Mouse (Mus musculus) stomach, embryonic 16.5 days (tissue): ENCODE results near the gene Nexn. TPM values are rescaled to one million over a fixed set of nuclear protein-coding genes. Genes with fewer than 3 reads are reported as not detected.

ENCODE experiments used
- ATAC-seq: fragments of 200-750 bp; cut with Nextera tagmentation; 2 replicates; pipeline ENCODE4 v1.8.0; 2017; ENCODE audit warnings: moderate number of reproducible peaks, moderate TSS enrichment; ENCODE audit not compliant: insufficient read depth, low FRiP score
- H3K27ac ChIP-seq: fragments of 300-500 bp; sonication (generic); 2 replicates; pipeline ENCODE4 v1.5.1; 2014; ENCODE audit warnings: low read length
- H3K27me3 ChIP-seq: fragments of 300-500 bp; sonication (generic); 2 replicates; pipeline ENCODE4 v1.6.1; 2014; ENCODE audit warnings: low read length, control low read depth, mixed read lengths; ENCODE audit not compliant: control insufficient read depth, insufficient read depth
- H3K36me3 ChIP-seq: fragments of 300-500 bp; sonication (generic); 2 replicates; pipeline ENCODE4 v1.6.1; 2014; ENCODE audit warnings: low read length; ENCODE audit not compliant: control insufficient read depth, insufficient read depth
- H3K4me1 ChIP-seq: fragments of 300-500 bp; sonication (generic); 2 replicates; pipeline ENCODE4 v1.6.1; 2014; ENCODE audit warnings: low read length, control low read depth, mixed read lengths; ENCODE audit not compliant: control insufficient read depth, insufficient read depth
- H3K4me2 ChIP-seq: fragments of 300-500 bp; sonication (generic); 2 replicates; pipeline ENCODE4 v1.6.1; 2014; ENCODE audit warnings: low read depth, low read length, mixed read lengths
- H3K4me3 ChIP-seq: fragments of 300-500 bp; sonication (generic); replicated peaks from 2 replicates; pipeline ENCODE4 v1.5.1; 2014; ENCODE audit warnings: mild to moderate bottlenecking, low read length
- H3K9ac ChIP-seq: fragments of 300-500 bp; sonication (generic); 2 replicates; pipeline ENCODE4 v1.6.1; 2014; ENCODE audit warnings: low read length
- H3K9me3 ChIP-seq: fragments of 300-500 bp; sonication (generic); replicated peaks from 2 replicates; pipeline ENCODE4 v1.6.1; 2016; ENCODE audit warnings: low read length, control low read depth; ENCODE audit not compliant: control insufficient read depth
- WGBS: fragments of 180-500 bp; shearing (Covaris S2); extraction: QIAGEN DNeasy Blood & Tissue Kit; methylation state at CpG from one replicate; pipeline ENCODE4 v1.1.7; 2014; 5-methylcytosine and 5-hydroxymethylcytosine counted together
- polyA plus RNA-seq: library from polyadenylated mRNA; unstranded; fragments of >200 nt; fragmentation: Nextera tagmentation; extraction: Ambion mirVana; gene quantifications from 2 replicates; pipeline ENCODE4 v1.2.1, GENCODE M21; 2015

Gene Nexn
- polyA plus RNA-seq, 1 experiment from 2014 or later, result 44.9 TPM

DNA sequence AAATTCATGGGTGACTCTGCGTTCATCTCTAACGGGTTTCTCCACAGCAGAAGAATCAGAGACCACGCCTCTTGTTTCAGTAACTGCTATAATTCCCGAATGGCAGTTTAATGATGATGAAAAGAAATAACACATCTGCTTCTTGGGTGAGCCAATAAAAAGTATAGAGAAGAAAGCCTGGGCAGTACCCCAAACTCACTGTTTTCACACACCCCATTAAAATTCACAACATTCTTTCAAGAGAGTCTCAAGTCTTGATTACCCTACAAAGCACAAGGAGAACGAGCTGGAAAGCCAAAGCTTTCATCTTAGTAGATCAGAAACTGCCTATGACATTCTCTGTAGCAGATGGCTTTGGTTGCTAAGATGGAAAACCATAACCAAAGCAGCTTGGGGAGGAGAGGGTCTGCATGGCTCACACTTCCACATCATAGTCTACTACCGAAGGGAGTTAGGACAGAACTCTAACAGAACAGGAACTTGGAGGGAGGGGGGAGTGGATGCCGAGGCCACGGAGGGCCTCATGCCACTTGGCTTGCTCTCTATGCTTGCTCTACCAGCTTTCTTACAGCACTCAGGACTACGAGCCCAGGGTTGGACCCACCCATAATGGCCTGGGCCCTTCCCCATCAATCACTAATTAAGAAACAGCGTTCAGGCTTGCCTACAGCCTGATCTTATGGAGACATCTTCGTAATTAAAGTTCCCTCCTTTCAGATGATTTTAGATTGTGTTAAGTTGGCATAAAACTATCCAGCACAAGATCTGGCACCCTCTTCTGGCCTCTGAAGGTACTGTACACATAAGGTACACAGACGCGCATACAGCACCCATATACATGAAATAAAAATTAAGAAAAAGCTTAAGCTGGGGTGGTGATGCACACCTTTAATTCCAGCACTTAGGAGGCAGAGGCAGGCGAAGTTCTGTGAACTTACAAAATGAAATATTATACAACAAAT, 34.5 kb upstream of the Nexn start:
- H3K9ac ChIP-seq, result no peak overlapping the region
- no peak for ATAC-seq
- H3K27ac ChIP-seq, result no peak overlapping the region; the same call in 1 of the 2 replicates
- H3K9me3 ChIP-seq, result no peaks in the 10 kb centered on the region
- 81% methylated on average over 14 of the region's 14 CpGs for WGBS
- H3K36me3 ChIP-seq, result no peaks in the 10 kb centered on the region; the same call in none of the 2 replicates
- peaks cover 12% of the 10 kb centered on the region for H3K4me1 ChIP-seq
- no peak overlapping the region for H3K4me3 ChIP-seq
- no peaks in the 10 kb centered on the region for H3K27me3 ChIP-seq
- H3K4me2 ChIP-seq, result no peak overlapping the region

DNA sequence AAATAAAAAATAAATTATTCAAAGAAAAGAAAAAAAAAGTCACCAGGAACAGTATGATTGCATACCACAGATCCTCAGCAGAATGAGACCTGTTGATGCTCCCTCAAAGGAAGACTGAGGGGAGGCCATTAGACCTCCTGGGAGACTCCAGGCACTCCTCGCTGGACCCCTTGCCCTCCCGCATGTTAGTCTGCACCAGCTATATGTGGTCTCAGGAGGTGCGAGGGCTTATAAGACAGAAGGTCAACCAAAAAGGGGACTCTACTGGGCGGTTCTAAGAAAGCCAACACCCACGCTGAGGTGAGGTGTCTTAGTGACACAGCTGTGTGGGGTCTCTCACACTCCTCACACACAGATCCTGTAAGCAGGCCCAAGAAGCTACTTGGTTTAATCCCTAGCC, 29.7 kb upstream of the Nexn start:
- 88% methylated on average over 5 of the region's 5 CpGs for WGBS
- no peak overlapping the region for H3K4me2 ChIP-seq
- no peak overlapping the region for H3K27ac ChIP-seq
- H3K4me1 ChIP-seq, result peaks cover 4% of the 10 kb centered on the region; the same call in 1 of the 2 replicates
- no peak overlapping the region for H3K9ac ChIP-seq
- ATAC-seq, result no peak
- H3K4me3 ChIP-seq, result no peak overlapping the region
- no peaks in the 10 kb centered on the region; the same call in none of the 2 replicates for H3K36me3 ChIP-seq
- H3K27me3 ChIP-seq, result no peaks in the 10 kb centered on the region
- no peaks in the 10 kb centered on the region for H3K9me3 ChIP-seq

DNA sequence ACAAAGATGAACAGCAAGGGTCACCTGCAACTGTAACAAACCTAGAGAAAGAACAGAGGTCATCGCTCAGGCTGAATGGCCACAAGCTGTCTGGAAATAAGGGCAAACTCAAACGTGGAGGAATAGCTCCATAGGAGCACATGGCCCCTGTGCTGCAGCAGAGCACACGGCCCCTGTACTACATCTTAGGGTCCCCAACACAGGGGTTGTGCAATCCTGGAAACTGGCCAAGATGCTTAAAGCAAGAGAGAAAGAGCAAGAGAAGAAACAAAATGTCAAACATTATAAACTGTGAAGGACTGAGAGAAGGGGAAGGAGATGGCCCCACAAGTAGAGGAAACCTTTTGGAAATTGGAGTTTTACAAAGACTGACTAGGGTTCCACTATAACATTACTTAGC, 28.2 kb upstream of the Nexn start:
- Histone ChIP-seq H3K4me3 (no peak overlapping the region), H3K4me2 (no peak overlapping the region), H3K27me3 (no peaks in the 10 kb centered on the region), H3K9me3 (no peaks in the 10 kb centered on the region), H3K27ac (no peak overlapping the region), H3K9ac (no peak overlapping the region), H3K36me3 (no peaks in the 10 kb centered on the region; the same call in none of the 2 replicates), H3K4me1 (peaks cover 4% of the 10 kb centered on the region; the same call in 1 of the 2 replicates)
- no peak for ATAC-seq
- WGBS, result 56% methylated on average over 3 of the region's 3 CpGs

DNA sequence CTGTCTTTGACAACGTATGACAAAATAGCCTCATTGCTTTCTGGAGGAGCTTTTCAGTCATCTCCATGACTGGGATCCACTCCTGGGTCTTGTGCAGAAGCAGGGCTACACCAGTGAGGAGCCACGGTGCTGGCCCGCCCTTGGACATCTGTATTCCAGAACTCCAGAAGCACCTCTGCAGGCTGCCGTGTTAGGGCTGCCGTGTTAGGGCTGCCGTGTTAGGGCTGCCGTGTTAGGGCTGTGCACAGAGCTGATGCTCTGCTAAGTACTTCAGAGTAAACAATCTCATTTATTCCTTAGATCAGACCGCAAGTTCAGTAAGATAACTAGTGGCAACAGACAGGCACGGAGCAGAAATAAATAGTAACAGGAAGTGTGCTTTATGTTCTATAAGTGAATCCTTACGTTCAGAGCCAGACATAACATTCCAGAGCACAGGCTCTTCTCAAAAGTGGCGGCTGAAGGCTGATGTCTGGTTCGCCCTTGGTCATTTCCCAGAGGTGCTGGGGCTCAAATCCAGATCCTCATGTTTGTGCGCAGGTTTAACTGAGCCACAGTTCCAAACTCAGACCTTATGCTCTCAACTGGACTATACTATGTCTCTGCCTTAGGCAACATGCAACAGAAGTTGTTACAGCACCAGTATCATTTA, 27.5 kb upstream of the Nexn start:
- H3K4me2 ChIP-seq, result no peak overlapping the region
- H3K27me3 ChIP-seq, result no peaks in the 10 kb centered on the region
- H3K9me3 ChIP-seq, result no peaks in the 10 kb centered on the region
- no peak for ATAC-seq
- 56% methylated on average over 13 of the region's 13 CpGs for WGBS
- H3K4me3 ChIP-seq, result no peak overlapping the region
- no peak overlapping the region for H3K9ac ChIP-seq
- no peak overlapping the region for H3K27ac ChIP-seq
- H3K4me1 ChIP-seq, result peaks cover 4% of the 10 kb centered on the region; the same call in 1 of the 2 replicates
- H3K36me3 ChIP-seq, result no peaks in the 10 kb centered on the region; the same call in none of the 2 replicates

DNA sequence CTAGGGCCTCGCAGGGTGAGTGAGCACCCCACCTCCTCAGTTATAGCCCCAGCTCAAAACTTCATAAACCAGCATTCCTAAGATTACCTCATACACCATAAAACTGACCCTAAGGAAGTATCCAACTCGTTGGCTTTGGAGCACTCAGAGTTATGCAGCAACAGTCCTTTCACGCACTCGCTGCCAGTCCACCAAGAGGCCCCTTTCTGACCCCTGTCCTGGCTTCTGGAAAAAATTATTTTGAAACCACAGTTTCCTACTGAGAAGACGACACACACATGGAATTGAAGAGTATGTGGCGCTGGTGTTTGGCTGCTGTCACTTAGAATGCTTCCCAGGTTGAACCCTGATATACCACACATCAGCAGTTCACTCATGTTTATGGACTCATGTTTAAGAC, 25.7 kb upstream of the Nexn start:
- no peak overlapping the region for H3K4me2 ChIP-seq
- H3K27ac ChIP-seq, result no peak overlapping the region
- no peak for ATAC-seq
- H3K36me3 ChIP-seq, result no peaks in the 10 kb centered on the region; the same call in none of the 2 replicates
- H3K4me1 ChIP-seq, result peaks cover 4% of the 10 kb centered on the region; the same call in 1 of the 2 replicates
- no peaks in the 10 kb centered on the region for H3K27me3 ChIP-seq
- H3K9ac ChIP-seq, result no peak overlapping the region
- H3K9me3 ChIP-seq, result no peaks in the 10 kb centered on the region
- H3K4me3 ChIP-seq, result no peak overlapping the region
- WGBS, result 80% methylated on average over 6 of the region's 6 CpGs

DNA sequence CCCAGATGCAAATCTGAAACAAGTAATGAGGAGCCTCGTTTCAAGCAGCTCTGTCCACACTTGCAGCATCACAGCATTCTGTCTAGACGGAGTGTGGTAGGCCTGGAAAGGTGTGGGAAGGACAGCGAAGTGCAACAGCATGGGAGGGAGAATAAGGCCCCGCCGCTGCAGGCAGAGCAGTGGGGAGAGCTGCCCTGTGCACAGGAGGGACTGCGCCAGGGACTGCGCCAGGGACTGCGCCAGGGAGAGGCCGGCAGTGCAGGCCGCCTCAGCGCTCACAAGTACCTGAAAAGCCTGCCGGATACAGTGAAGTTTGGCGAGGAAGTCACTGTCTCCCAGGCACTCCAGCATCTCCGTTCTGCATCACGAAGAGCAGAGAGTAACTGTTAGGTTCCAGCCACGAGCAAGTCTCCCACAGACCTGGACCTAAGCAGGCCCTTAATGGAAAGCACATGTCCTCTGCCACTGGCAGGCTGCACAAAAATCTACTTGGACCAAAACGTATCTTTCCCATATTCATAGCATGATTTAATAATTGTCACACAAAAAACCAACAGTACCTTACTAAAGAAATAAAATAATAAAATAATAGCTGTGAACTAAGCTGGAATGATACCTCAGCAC, 24.1 kb upstream of the Nexn start:
- no peak overlapping the region for H3K4me3 ChIP-seq
- WGBS, result 92% methylated on average over 17 of the region's 17 CpGs
- no peak for ATAC-seq
- H3K27me3 ChIP-seq, result no peaks in the 10 kb centered on the region
- no peak overlapping the region for H3K27ac ChIP-seq
- H3K9me3 ChIP-seq, result no peaks in the 10 kb centered on the region
- no peak overlapping the region for H3K4me2 ChIP-seq
- no peak overlapping the region for H3K9ac ChIP-seq
- H3K4me1 ChIP-seq, result peaks cover 4% of the 10 kb centered on the region; the same call in 1 of the 2 replicates
- H3K36me3 ChIP-seq, result no peaks in the 10 kb centered on the region

DNA sequence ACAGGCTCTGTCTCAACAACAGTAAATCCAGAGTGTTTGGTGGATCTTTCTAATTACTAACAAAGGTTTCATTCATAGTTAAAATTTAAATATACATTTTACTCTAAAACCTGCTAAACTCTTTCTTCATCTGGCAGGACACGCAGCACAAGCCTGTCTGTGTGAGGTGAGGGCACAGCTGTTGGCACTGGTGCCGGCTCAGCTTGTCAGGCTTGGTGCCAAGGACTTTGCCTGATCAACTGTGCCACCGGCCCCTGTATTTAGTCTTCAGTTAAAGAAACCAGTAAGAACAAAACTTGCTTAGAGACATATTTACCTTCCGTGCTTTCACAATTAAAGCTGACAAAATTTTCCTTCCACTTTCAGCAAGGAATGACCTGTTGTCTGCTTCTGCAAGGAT, 22.6 kb upstream of the Nexn start:
- Histone ChIP-seq H3K9ac (no peak overlapping the region), H3K4me1 (peaks cover under 1% of the 10 kb centered on the region; the same call in 1 of the 2 replicates), H3K36me3 (0 out of 2 replicates have a peak, but pooled peaks cover 3% of the 10 kb centered on the region), H3K4me3 (no peak overlapping the region), H3K27ac (no peak overlapping the region), H3K27me3 (no peaks in the 10 kb centered on the region), H3K9me3 (no peaks in the 10 kb centered on the region), H3K4me2 (no peak overlapping the region)
- no peak for ATAC-seq
- whole genome bisulfite sequencing, result 83% methylated on average over 4 of the region's 4 CpGs

DNA sequence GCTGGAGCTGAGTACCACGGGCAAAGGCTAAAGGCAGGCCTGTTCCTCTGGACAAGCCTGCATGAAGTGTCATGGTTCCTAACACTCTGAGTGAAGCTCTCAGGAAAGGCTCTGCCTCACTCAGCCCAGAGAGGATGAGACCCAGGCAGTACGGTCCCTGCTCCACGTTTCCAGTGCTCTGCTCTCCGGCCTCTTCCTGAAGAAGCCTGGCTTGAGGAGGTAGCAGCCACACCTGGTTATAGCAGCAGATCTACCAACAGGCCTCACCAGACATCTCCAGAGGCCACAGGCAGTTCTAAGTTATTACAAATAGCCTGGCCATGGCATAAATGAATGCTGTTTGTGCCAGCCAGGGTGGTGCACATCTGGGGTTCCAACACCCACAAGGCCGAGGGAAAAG, 22.1 kb upstream of the Nexn start:
- Histone ChIP-seq H3K27me3 (no peaks in the 10 kb centered on the region), H3K4me1 (no peaks in the 10 kb centered on the region), H3K4me2 (no peak overlapping the region), H3K9ac (no peak overlapping the region), H3K9me3 (no peaks in the 10 kb centered on the region), H3K27ac (no peak overlapping the region), H3K4me3 (no peak overlapping the region), H3K36me3 (peaks cover 4% of the 10 kb centered on the region; the same call in 1 of the 2 replicates)
- no peak for ATAC-seq
- 93% methylated on average over 5 of the region's 5 CpGs for WGBS
